Mouse (Mus musculus) fat pad, adult 2 months (tissue): ENCODE measurements around the gene Klhl3.

Source experiments
- DNase-seq: peaks from one replicate; pipeline ENCODE4 v3.0.0-alpha.2; 2011; ENCODE audit warnings: low read depth, low spot score; ENCODE audit errors: extremely low read depth

Klhl3 gene

DNA sequence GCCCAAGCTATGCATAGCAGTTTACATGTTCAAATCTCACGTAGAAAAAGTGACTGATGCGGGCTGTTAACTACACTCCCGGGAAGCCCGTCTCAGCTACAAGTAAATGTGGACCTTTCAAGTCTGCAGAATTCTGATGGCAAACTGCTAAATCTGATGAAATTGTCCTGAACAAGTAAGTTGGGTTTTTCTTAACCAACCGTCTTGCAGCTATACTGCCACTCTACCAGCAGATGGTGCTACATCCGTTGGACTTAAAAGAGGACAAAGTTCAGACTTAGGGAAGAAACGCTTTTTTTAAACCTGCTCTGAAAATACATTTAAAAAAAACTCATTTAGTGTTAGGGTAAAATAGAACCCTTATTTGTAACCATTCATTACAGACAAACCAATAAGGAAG lies 12.7 kb upstream of the Klhl3 start:
- DNase-seq: no peak

GRCm38 (mm10) chr13:58124989-58125388 lies 11.6 kb upstream of the Klhl3 start:
- no peak for DNase-seq

DNA sequence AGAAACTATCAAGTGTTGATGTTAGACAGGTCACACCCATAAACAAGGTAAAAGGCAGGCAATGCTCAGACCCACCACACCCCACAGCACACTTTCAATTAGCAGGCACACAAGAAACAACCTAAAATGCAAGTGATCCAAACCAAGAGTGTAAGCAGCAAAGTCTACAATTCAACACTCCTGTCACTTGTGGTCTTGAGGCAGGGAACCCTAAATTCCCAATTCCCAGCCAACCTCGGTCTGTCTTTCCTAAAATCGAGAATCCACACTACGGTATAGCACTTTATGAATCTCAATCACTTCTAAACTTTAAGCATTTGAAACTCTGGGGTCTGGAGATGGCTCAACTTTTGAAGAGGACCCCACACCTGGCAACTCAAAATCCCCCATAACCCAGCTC lies 10.9 kb upstream of the Klhl3 start:
- no peak for DNase-seq

DNA sequence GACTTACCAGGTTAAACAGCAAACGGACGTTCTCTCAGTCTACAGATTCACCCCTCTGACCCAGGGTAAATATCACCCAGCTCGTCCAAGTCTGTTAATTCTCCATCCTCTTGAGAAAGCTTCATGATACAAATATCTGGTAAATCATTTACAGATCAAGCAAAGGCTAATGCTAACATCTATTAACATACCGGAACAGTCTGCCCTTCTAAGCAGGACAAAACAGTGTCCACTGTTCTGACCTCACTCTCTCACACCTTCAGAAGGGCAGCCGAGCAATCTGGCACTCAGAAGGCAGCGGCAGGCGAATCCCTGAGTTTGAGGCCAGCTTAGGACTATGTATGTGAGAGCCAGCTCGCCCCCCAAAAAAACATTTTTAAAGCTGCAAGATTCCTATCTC lies 10.0 kb upstream of the Klhl3 start:
- DNase-seq: no peak

DNA sequence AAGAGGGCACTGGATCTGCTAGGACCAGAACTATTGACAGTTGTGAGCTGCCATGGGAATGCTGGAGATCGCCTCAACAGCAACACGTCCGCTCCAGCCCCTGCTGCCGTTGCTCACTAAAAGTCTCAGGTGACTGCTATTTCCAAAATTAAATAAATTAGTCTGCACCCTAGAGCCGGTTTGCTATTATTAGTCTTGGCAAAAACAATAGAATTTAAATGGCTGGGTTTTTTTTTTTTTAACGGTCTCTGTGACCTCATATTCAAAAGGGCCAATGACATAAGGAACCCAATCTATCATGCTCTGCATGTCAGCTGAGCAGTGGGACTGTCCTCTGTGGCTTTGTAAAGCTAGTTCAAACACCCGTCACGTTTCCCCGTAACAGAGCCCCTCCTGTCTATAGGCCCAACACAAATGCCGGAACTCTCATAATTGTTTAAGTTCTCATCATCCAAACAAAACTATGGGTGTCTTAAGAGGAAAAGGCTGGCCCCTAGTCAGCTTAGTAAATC lies 9.4 kb upstream of the Klhl3 start:
- no peak for DNase-seq

DNA sequence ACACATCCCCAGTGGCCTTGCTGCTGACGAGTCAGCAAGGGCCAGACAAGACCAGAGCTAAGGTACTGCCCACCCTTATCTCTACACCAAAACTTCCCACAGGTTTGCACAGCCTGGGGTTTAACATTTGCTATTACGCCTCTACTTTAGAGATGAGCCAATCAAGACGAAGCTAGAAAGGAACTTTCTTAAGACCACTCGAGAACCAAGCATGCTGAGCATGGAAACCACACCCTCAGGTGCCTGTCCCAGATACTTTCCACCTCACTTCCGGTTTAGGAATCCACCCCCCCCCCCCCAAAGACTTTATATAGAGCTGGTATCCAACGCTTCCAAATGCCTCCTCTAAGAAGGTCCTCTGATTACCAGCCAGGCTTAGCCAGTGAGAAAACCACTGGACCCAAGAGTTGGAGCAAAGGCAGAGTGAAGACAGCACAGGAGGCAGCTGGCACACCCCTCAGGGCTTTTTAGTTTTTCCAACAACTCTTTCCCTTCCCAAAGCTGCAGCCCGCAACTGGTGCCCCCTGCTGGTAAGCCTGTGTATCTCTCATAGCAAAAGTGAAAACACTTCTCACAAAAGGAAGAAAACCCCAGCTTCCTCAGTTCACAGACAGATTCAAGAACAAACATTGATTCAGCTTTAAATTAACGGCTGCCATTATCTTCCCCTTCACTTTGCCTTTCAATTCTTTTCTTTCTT lies 4.1 kb upstream of the Klhl3 start:
- no peak for DNase-seq

DNA sequence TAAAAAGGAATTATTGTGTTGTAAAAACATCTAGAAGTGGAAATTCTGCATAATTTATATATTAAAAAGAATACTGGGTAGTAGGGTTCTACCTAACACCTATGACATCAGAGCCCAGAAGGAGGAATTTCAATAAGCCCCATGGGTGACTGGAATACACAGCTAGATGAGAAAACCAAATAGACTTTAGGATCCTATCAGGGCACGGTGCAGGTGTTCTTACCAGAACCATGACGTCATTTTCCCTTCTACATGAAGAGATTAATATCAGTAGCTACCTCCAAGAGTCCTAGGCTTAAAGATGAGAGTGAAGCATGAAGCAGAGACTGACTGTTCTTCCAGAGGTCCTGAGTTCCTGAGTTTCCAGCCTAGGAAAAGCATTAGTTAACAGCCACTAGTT lies 3.4 kb upstream of the Klhl3 start:
- DNase-seq: no peak

DNA sequence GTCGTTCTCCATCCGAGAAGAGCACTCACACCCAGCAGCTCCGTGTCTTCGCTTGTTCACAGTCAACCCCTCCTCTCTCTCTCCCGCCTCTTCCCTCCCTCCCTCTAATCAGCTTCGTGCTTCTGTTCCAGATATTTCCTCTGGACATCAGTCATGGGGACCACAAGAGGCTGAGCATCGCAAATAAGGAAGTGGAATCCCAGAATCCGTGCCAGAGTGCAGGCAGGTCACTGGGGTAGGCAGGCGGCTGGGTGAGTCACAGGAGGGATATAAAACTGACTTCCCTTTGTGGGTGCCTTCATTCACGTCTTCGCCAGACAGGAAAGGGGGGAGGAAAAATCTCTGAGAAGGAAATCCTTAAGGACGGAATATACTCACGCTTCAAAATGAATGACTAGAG lies 1.8 kb upstream of the Klhl3 start:
- no peak for DNase-seq

GRCm38 (mm10) chr13:58112601-58113041 lies 771 bp downstream of the Klhl3 start:
- no peak for DNase-seq

DNA sequence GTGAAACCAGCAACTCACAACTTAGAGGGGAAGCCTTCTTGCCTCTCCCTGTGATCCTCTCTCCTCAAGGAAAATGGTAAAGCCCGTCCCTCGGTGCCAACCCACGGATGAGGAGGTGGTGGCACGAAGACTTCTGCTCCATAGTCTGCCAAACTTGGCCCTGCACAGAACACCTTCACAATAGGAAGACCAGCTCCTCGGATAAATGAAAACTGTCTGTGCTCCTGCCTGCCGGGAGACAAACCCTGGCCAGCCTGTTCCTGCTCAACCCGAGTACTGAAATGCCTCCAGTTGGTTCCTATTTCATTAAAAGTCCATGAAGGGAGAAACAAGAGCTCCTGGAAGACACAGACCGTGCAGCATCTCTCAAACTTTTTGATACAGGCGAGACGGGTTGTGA lies 1.2 kb downstream of the Klhl3 start:
- no peak for DNase-seq

DNA sequence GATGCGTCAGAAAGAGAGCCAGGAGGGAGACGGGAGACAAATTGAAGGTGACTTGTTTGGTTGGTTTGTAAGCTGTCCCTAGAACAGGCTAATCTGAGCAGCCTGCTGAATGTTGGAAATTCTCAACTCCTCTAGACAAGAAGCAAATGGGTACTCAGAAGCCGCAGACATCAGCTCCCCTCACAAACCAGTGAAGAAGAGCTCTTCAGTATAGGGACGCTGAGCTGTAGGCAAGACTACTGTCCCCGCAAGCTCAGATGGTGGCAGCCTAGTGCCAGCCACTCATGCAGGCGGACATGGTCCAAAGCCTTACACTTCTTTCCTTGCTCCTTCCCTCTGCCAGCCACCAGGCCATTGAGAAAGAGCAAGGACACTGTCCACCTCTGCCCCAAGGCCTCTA lies 2.1 kb downstream of the Klhl3 start:
- no peak for DNase-seq

DNA sequence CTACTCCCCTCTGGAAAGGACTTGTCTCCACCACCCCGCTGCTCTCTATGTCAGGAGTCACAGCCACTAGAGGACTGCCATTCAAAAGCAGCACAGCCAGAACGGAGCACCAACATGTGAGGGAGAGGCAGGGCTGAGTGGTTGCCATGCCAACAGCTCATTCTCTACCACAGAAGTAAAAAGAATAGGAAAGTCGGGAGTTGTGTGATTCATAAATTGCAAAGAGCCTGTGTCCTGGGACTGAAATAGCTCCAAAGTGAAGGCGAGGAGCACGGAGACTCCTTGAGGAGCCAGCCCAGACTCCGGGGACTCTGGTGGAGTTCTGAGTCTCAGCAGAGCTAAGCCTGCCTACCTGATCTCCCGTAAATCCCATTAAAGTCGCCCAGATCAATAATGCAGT lies 22.7 kb downstream of the Klhl3 start:
- DNase-seq: no peak

- no peak for DNase-seq
Observed at GRCm38 (mm10) chr13:58084396-58084795, 29.0 kb downstream of the Klhl3 start.

DNA sequence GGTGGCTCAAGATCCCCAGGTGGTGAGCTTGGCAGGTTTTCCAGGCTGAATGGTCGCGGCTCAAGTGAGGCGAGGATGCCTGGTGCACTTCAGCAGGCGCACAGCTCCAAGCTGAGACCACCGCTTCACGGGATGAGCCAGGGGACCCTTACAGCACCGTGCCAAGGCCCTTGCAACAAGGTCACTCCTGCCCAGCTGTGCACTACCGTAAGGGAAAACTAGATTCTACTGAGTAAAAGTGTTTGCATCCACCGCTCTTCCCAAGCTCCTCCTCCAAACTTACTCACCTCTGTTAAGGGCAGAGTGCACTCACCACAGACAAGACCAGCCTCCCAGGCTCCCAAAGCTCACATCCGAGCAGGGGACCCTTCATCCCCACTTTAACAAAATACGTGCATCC lies 29.9 kb downstream of the Klhl3 start:
- DNase-seq: no peak

GRCm38 (mm10) chr13:58083048-58083447 lies 30.3 kb downstream of the Klhl3 start:
- no peak for DNase-seq

GRCm38 (mm10) chr13:58078361-58078760 lies 35.0 kb downstream of the Klhl3 start:
- no peak for DNase-seq

GRCm38 (mm10) chr13:58074881-58075280 lies 38.5 kb downstream of the Klhl3 start:
- no peak for DNase-seq

DNA sequence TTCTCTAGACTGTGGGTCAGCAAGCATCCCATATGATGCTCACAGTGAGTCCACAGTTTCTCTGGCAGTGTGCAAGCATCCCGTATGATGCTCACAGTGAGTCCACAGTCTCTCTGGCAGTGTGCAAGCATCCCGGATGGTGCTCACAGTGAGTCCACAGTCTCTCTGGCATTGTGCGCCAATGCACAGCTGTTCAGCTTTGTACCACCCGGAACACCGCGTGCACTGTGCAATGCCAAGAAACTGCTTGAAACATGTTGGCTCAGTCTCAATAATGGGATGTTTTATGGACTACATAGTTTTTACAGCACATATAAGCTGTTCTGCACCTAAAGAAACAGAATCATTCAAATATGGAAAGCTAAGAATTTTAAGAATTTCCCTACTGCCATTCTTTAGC lies 38.9 kb downstream of the Klhl3 start:
- no peak for DNase-seq

- no peak for DNase-seq
Observed at GRCm38 (mm10) chr13:58073254-58073882, 40.0 kb downstream of the Klhl3 start.

- DNase-seq: peak; percentile 23
Observed at GRCm38 (mm10) chr13:58071209-58071608, 42.2 kb downstream of the Klhl3 start.

GRCm38 (mm10) chr13:58070504-58070903 lies 42.9 kb downstream of the Klhl3 start:
- DNase-seq: no peak

DNA sequence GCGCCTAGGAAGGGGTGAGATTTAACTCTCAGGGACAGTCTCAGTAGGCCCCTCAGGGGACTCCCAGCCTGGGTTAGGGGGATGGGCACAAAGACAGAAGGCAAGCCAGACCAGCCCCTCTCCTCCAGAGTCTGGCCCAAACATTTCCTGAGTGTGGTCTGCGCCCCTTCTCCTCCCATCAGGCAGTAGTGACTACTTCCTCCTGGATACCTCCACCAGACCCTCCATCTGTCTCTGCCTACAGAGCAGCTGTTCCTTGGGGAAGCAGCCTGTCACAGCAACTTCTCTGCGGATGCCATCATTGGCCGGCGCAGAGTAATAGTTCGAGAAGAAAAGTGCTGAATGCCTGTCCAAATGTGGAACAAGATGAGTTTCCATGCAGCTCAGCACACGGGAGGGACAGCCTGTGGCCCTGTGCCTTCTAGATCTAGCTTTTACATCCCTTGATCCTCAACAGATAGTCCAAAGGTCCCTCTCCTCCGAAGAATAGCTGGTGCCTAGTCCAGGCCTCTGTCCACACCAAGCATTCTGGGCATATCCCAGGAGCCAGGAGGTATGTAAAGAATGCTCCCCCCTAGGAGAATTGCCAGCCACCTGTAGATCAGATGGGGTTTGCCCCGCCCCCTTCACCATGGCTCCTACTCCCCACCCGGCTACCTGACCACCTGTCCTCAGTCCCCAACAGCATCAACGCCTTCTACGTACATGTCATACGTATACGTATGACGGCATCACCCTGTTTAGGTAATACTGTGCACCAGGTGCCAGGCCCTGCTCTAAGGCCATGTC lies 44.8 kb downstream of the Klhl3 start:
- DNase-seq: no peak
